Mouse (Mus musculus) olfactory bulb, adult 2 months (tissue): ENCODE data around the gene Mfsd10.

ENCODE experiments used
- CTCF ChIP-seq: fragments of 200-500 bp; IDR thresholded peaks from 2 replicates; pipeline ENCODE4 v1.5.1; 2012; ENCODE audit warnings: low read depth, mild to moderate bottlenecking, low read length, moderate library complexity; ENCODE audit not compliant: insufficient read depth
- POLR2A ChIP-seq: fragments of 200-500 bp; IDR thresholded peaks from 2 replicates; pipeline ENCODE4 v1.6.1; 2012; ENCODE audit warnings: mild to moderate bottlenecking, low read depth, low read length, moderate library complexity; ENCODE audit not compliant: insufficient read depth

- no peak for TF ChIP-seq POLR2A
- TF ChIP-seq CTCF, result no peak
Measured at GRCm38 (mm10) chr5:34590702-34591101, 46.3 kb downstream of the Mfsd10 start.
